Mouse (Mus musculus) brain, embryonic 14.5 days (tissue): Measurements from ENCODE around the gene Apln.

Source experiments
- CTCF ChIP-seq: fragments of 200-500 bp; IDR thresholded peaks from 2 replicates; pipeline ENCODE4 v1.5.1; 2012; ENCODE audit warnings: inconsistent platforms, mild to moderate bottlenecking, moderate library complexity, borderline replicate concordance; ENCODE audit not compliant: insufficient read depth, insufficient read length; ENCODE audit errors: extremely low read depth
- POLR2A ChIP-seq: fragments of 200-500 bp; IDR thresholded peaks from 2 replicates; pipeline ENCODE4 v1.6.1; 2012; ENCODE audit warnings: mild to moderate bottlenecking, inconsistent platforms, borderline replicate concordance; ENCODE audit not compliant: poor library complexity, insufficient read depth, insufficient read length, severe bottlenecking; ENCODE audit errors: extremely low read depth

DNA sequence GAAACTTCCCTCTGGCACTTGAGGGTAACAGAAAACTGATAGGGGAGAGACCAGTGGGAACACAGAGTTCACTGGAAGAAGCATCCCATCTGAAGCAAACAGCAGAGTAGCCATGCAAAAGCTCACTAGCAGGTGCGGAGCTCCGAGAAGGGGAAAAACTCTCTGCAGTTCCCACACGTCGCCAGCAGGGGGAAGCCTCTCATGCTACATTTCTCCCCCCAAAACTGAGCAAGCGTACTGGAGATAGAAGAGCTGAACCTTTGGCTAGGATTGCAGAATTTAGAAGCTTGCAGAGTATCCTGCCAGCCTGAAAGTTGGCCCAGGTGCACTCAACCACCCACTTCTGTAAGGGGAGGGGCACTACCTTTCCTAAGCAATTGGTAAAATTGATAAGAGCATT lies 14.7 kb downstream of the Apln start:
- TF ChIP-seq POLR2A: no peak
- TF ChIP-seq CTCF: peak; percentile 86
